Mouse (Mus musculus) bone marrow, adult 2 months (tissue): Measurements from ENCODE around the gene Ephb6. TPM values are rescaled to one million over a fixed set of nuclear protein-coding genes. Genes with fewer than 3 reads are reported as not detected.

Experiments used
- H3K27ac ChIP-seq: fragments of 200-500 bp; 2 replicates; pipeline ENCODE4 v1.5.1; 2012; ENCODE audit warnings: low read depth, mild to moderate bottlenecking, control low read depth, inconsistent platforms, low read length; ENCODE audit not compliant: control insufficient read depth, poor library complexity, insufficient read depth
- H3K4me1 ChIP-seq: fragments of 200-500 bp; 2 replicates; pipeline ENCODE4 v1.6.1; 2011; ENCODE audit warnings: low read length; ENCODE audit not compliant: control insufficient read depth, insufficient read depth
- H3K4me3 ChIP-seq: fragments of 200-500 bp; replicated peaks from 2 replicates; pipeline ENCODE3; 2011; ENCODE audit warnings: mild to moderate bottlenecking, low read depth, low read length, control low read depth; ENCODE audit not compliant: control insufficient read depth
- CTCF ChIP-seq: fragments of 200-500 bp; IDR thresholded peaks from 2 replicates; pipeline ENCODE4 v1.5.1; 2011; ENCODE audit warnings: low read length, control low read depth; ENCODE audit not compliant: control insufficient read depth, insufficient read depth
- POLR2A ChIP-seq: fragments of 200-500 bp; IDR thresholded peaks from 2 replicates; pipeline ENCODE4 v1.6.1; 2011; ENCODE audit warnings: low read depth, mild to moderate bottlenecking, control low read depth, low read length, borderline replicate concordance; ENCODE audit not compliant: control insufficient read depth
- WGBS: fragments of 180-500 bp; shearing (Covaris S2); methylation state at CpG from one replicate; pipeline ENCODE4 v1.1.7; 2018; 5-methylcytosine and 5-hydroxymethylcytosine counted together
- polyA plus RNA-seq: library from polyadenylated mRNA; stranded (reverse); fragments of >200 nt; gene quantifications from 2 replicates; pipeline ENCODE4 v1.2.4, GENCODE M21; 2011; ENCODE audit warnings: low replicate concordance; ENCODE audit not compliant: missing spikeins, insufficient read depth, insufficient read length

The Ephb6 gene
- polyA plus RNA-seq, 1 experiment: 2.4 TPM

- no peaks in the 10 kb centered on the region for H3K4me1 ChIP-seq
- TF ChIP-seq CTCF (no peak), POLR2A (no peak)
- no peak within 1 kb of the TSS for H3K27ac ChIP-seq
- H3K4me3 ChIP-seq: no peak within 1 kb of the TSS
- 73% methylated on average over 5 of the region's 5 CpGs for WGBS
Measured at GRCm38 (mm10) chr6:41636178-41636577, 30.9 kb downstream of the Ephb6 start, which contains the start of gene Trpv6. TSS of gene Trpv6 (minus strand) at chr6:41636405.

- H3K27ac ChIP-seq: no peak overlapping the region
- WGBS: 65% methylated on average over 1 of the region's 1 CpGs
- no peaks in the 10 kb centered on the region for H3K4me1 ChIP-seq
- TF ChIP-seq POLR2A: no peak
- TF ChIP-seq CTCF: no peak
- no peak overlapping the region for H3K4me3 ChIP-seq
Measured at GRCm38 (mm10) chr6:41637393-41637792, 32.1 kb downstream of the Ephb6 start.

GRCm38 (mm10) chr6:41637927-41638506, 32.7 kb downstream of the Ephb6 start:
- Histone ChIP-seq H3K4me3 (no peak overlapping the region), H3K27ac (no peak overlapping the region), H3K4me1 (no peaks in the 10 kb centered on the region)
- TF ChIP-seq CTCF (no peak), POLR2A (no peak)
- WGBS: 79% methylated on average over 6 of the region's 6 CpGs

- no peaks in the 10 kb centered on the region for H3K4me1 ChIP-seq
- H3K4me3 ChIP-seq: no peak overlapping the region
- TF ChIP-seq CTCF (no peak), POLR2A (no peak)
- WGBS: 83% methylated on average over 3 of the region's 3 CpGs
- no peak overlapping the region for H3K27ac ChIP-seq
Measured at GRCm38 (mm10) chr6:41640449-41640848, 35.2 kb downstream of the Ephb6 start.

GRCm38 (mm10) chr6:41641173-41641866, 36.0 kb downstream of the Ephb6 start:
- Histone ChIP-seq H3K4me3 (no peak overlapping the region), H3K27ac (no peak overlapping the region), H3K4me1 (no peaks in the 10 kb centered on the region)
- 73% methylated on average over 6 of the region's 6 CpGs for WGBS
- TF ChIP-seq POLR2A (no peak), CTCF (no peak)

- WGBS: 42% methylated on average over 4 of the region's 4 CpGs
Measured at GRCm38 (mm10) chr6:41642765-41643164, 37.5 kb downstream of the Ephb6 start.

GRCm38 (mm10) chr6:41643227-41643626, 37.9 kb downstream of the Ephb6 start:
- Histone ChIP-seq H3K4me3 (no peak overlapping the region), H3K4me1 (no peaks in the 10 kb centered on the region), H3K27ac (no peak overlapping the region)
- TF ChIP-seq CTCF (no peak), POLR2A (no peak)
- WGBS: 42% methylated on average over 3 of the region's 3 CpGs

More at GRCm38 (mm10) chr6:41642765-41643164, 37.5 kb downstream of the Ephb6 start:
- TF ChIP-seq CTCF: no peak
- no peak for TF ChIP-seq POLR2A
- no peak overlapping the region for H3K27ac ChIP-seq
- no peaks in the 10 kb centered on the region for H3K4me1 ChIP-seq
- no peak overlapping the region for H3K4me3 ChIP-seq

GRCm38 (mm10) chr6:41646220-41646619, 40.9 kb downstream of the Ephb6 start:
- no peak for TF ChIP-seq POLR2A
- no peak for TF ChIP-seq CTCF
- 72% methylated on average over 3 of the region's 3 CpGs for WGBS
- H3K4me1 ChIP-seq: no peaks in the 10 kb centered on the region

More at GRCm38 (mm10) chr6:41646220-41646619, 40.9 kb downstream of the Ephb6 start:
- Histone ChIP-seq H3K27ac (no peak overlapping the region), H3K4me3 (no peak overlapping the region)
